ENCODE assay signal across 22 mouse cellular contexts in genomic region chr15:64576891-64577535, GRCm38 (mm10).
DNase-seq lines count a peak whose midpoint lies in the region; ATAC-seq and TF ChIP-seq lines count a peak whose summit lies in the region.
"Had no signal": no experiment of that assay in that cellular context is flagged by ENCODE, and none has a peak within 500 bp of the region (broad histone marks: within the 10 kb centered on the region; RNA-seq: fewer than 3 reads in every experiment).

No protein-coding gene starts in this region.

- 93% methylated on average over 1 of the region's 1 CpGs for WGBS in midbrain, postnatal 0 days
- WGBS in midbrain, embryonic 15.5 days, result 89% methylated on average over 1 of the region's 1 CpGs
- 89% methylated on average over 1 of the region's 1 CpGs for WGBS in hindbrain, embryonic 14.5 days

- no peak overlapping the region for H3K4me3 ChIP-seq in midbrain, postnatal 0 days (ENCODE audit: low read depth, low read length)
- no peak overlapping the region for H3K4me3 ChIP-seq in midbrain, embryonic 15.5 days
- H3K4me3 ChIP-seq in hindbrain, embryonic 14.5 days (replicated peaks; ENCODE audit: low read length), result no peak overlapping the region
- H3K4me3 ChIP-seq: embryonic facial prominence, embryonic 13.5 days; forebrain, embryonic 13.5 days; heart, adult 2 months; heart, embryonic 15.5 days; hindbrain, embryonic 10.5 days; hindbrain, embryonic 15.5 days had no signal

- no peak for ATAC-seq in midbrain, postnatal 0 days (ENCODE audit: low FRiP score)
- no peak for ATAC-seq in midbrain, embryonic 15.5 days (replicated peaks)
- ATAC-seq in hindbrain, embryonic 14.5 days (ENCODE audit: low FRiP score), result no peak
- ATAC-seq: activated CD4-positive, CD25-positive, alpha-beta regulatory T cell, adult 4 months; forebrain, embryonic 13.5 days; forebrain, postnatal 0 days; intestine, embryonic 16.5 days; Patski had no signal

- TF ChIP-seq CTCF in midbrain, postnatal 0 days (IDR thresholded peaks at IDR 0.05), result no peak

- H3K4me2 ChIP-seq in midbrain, postnatal 0 days (ENCODE audit: low read depth, low read length, poor library complexity, severe bottlenecking), result no peak overlapping the region
- no peak overlapping the region for H3K4me2 ChIP-seq in midbrain, embryonic 15.5 days
- no peak overlapping the region for H3K4me2 ChIP-seq in hindbrain, embryonic 14.5 days (replicated peaks)
- H3K4me2 ChIP-seq: embryonic facial prominence, embryonic 13.5 days; forebrain, embryonic 13.5 days; heart, embryonic 11.5 days; heart, embryonic 15.5 days; hindbrain, embryonic 15.5 days had no signal

- H3K9me3 ChIP-seq in midbrain, postnatal 0 days (ENCODE audit: low read length), result no peaks in the 10 kb centered on the region
- no peaks in the 10 kb centered on the region for H3K9me3 ChIP-seq in midbrain, embryonic 15.5 days
- no peaks in the 10 kb centered on the region for H3K9me3 ChIP-seq in hindbrain, embryonic 14.5 days (ENCODE audit: control insufficient read depth, low read length)
- H3K9me3 ChIP-seq: embryonic facial prominence, embryonic 13.5 days; forebrain, embryonic 13.5 days; heart, embryonic 15.5 days; hindbrain, embryonic 10.5 days; hindbrain, embryonic 15.5 days had no signal

- no peaks in the 10 kb centered on the region for H3K36me3 ChIP-seq in midbrain, postnatal 0 days (ENCODE audit: insufficient read depth, low read length)
- H3K36me3 ChIP-seq in midbrain, embryonic 15.5 days (replicated peaks), result no peaks in the 10 kb centered on the region
- no peaks in the 10 kb centered on the region for H3K36me3 ChIP-seq in hindbrain, embryonic 14.5 days (replicated peaks; ENCODE audit: control insufficient read depth, insufficient read depth)
- H3K36me3 ChIP-seq: embryonic facial prominence, embryonic 13.5 days; heart, embryonic 15.5 days; hindbrain, embryonic 10.5 days; hindbrain, embryonic 15.5 days had no signal

- H3K9ac ChIP-seq in midbrain, postnatal 0 days (replicated peaks; ENCODE audit: low read length, poor library complexity, severe bottlenecking), result no peak overlapping the region
- H3K9ac ChIP-seq in midbrain, embryonic 15.5 days, result no peak overlapping the region
- H3K9ac ChIP-seq in hindbrain, embryonic 14.5 days, result no peak overlapping the region
- H3K9ac ChIP-seq: embryonic facial prominence, embryonic 13.5 days; forebrain, embryonic 13.5 days; forebrain, postnatal 0 days; heart, embryonic 15.5 days; hindbrain, embryonic 15.5 days had no signal

- H3K27me3 ChIP-seq in midbrain, postnatal 0 days (ENCODE audit: insufficient read depth, low read length), result no peaks in the 10 kb centered on the region
- H3K27me3 ChIP-seq in midbrain, embryonic 15.5 days (replicated peaks), result no peaks in the 10 kb centered on the region
- no peaks in the 10 kb centered on the region for H3K27me3 ChIP-seq in hindbrain, embryonic 14.5 days (ENCODE audit: control insufficient read depth, insufficient read depth, low read length)
- H3K27me3 ChIP-seq: embryonic facial prominence, embryonic 13.5 days; forebrain, embryonic 13.5 days; heart, embryonic 15.5 days; hindbrain, embryonic 15.5 days; Patski had no signal

- H3K4me1 ChIP-seq in midbrain, postnatal 0 days (ENCODE audit: insufficient read depth, low read length), result no peaks in the 10 kb centered on the region
- no peaks in the 10 kb centered on the region for H3K4me1 ChIP-seq in midbrain, embryonic 15.5 days
- H3K4me1 ChIP-seq in hindbrain, embryonic 14.5 days (replicated peaks; ENCODE audit: control insufficient read depth, insufficient read depth, low read length), result no peaks in the 10 kb centered on the region

- intact Hi-C loops in heart, postnatal 36 days (cut with DNase I), result no loop called here

- H3K27ac ChIP-seq in midbrain, postnatal 0 days (ENCODE audit: low read depth, low read length), result no peak overlapping the region
- no peak overlapping the region for H3K27ac ChIP-seq in midbrain, embryonic 15.5 days
- H3K27ac ChIP-seq in hindbrain, embryonic 14.5 days, result no peak overlapping the region
- H3K27ac ChIP-seq: embryonic facial prominence, embryonic 13.5 days; forebrain, embryonic 13.5 days; heart, adult 2 months; heart, embryonic 15.5 days; hindbrain, embryonic 10.5 days; hindbrain, embryonic 15.5 days had no signal

- peak; percentile 63 to 73 for DNase-seq in cerebellum, postnatal 14 days
- DNase-seq in cerebellum, adult 9-10 months, result no peak
- peak; percentile 81 for DNase-seq in heart, adult 11 months
- no peak for DNase-seq in heart, postnatal 36 days
- peak; percentile 16 for DNase-seq in midbrain, postnatal 0 days (ENCODE audit: low spot score)
- DNase-seq in hindbrain, embryonic 14.5 days (ENCODE audit: low spot score), result no peak
- DNase-seq: adrenal gland, postnatal 14 days; cerebellum, adult 18-20 months; forebrain, postnatal 0 days; gastrocnemius, postnatal 36 days; heart, adult 2 months; heart, postnatal 14 days had no signal

Comparison
In these comparisons a context has a peak if more than half of its experiments do, and no peak if none do; other contexts are left out.
1. DNase-seq: peak in cerebellum, postnatal 14 days (2 of 2), heart, adult 11 months (single experiment) and midbrain, postnatal 0 days (single experiment); none in cerebellum, adult 9-10 months (single experiment), heart, postnatal 36 days (0 of 2) and hindbrain, embryonic 14.5 days (single experiment).